Mouse (Mus musculus) megakaryocyte, embryonic 14.5 days (primary cell): ENCODE results near the gene Cenpu.

Source experiments
- FLI1 ChIP-seq: IDR thresholded peaks from 2 replicates; pipeline ENCODE4 v1.6.1; 2012; ENCODE audit warnings: low read length, inconsistent platforms, mixed read lengths
- GATA1 ChIP-seq: IDR thresholded peaks from 3 replicates; pipeline ENCODE4 v1.6.1; 2012; ENCODE audit warnings: mixed read lengths, low read length, inconsistent platforms, borderline replicate concordance

DNA sequence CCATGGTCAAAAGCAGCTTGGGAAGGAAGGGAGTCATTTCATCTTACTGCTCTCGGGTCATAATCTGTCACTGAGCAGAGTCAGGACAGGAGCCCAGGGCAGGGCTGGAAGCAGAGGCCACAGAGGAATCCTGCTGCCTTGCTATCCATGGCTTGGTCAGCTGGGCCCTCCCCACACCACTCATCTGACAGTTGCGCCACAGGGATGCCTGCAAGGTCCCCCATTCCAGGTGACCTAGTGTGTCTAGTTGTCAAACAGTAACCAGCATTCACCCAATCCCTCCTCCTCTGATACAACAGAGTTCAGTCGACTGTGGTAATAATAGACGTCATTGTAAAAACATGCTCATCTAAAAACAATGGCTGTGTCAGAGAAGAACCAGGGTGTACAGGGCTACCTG lies 22.3 kb upstream of the Cenpu start:
- TF ChIP-seq GATA1 = no peak
- TF ChIP-seq FLI1 = no peak
